Mouse (Mus musculus) brain, embryonic 14.5 days (tissue): ENCODE results near the gene Pck2. TPM values are rescaled to one million over a fixed set of nuclear protein-coding genes. Genes with fewer than 3 reads are reported as not detected.

Source experiments
- DNase-seq: peaks from one replicate; pipeline ENCODE4 v3.0.0-alpha.2; 2011; ENCODE audit warnings: low read depth
- CTCF ChIP-seq: fragments of 200-500 bp; IDR thresholded peaks from 2 replicates; pipeline ENCODE4 v1.5.1; 2012; ENCODE audit warnings: inconsistent platforms, mild to moderate bottlenecking, moderate library complexity, borderline replicate concordance; ENCODE audit not compliant: insufficient read depth, insufficient read length; ENCODE audit errors: extremely low read depth
- POLR2A ChIP-seq: fragments of 200-500 bp; IDR thresholded peaks from 2 replicates; pipeline ENCODE4 v1.6.1; 2012; ENCODE audit warnings: mild to moderate bottlenecking, inconsistent platforms, borderline replicate concordance; ENCODE audit not compliant: poor library complexity, insufficient read depth, insufficient read length, severe bottlenecking; ENCODE audit errors: extremely low read depth
- polyA plus RNA-seq: library from polyadenylated mRNA; depleted of rRNA; stranded (reverse); fragments of >200 nt; gene quantifications from 2 replicates; pipeline ENCODE4 v1.2.3, GENCODE M21; 2012

Pck2 gene
- polyA plus RNA-seq, 1 experiment: 21.5 TPM

GRCm38 (mm10) chr14:55563249-55563648 lies 23.2 kb downstream of the Pck2 start:
- DNase-seq: no peak
- TF ChIP-seq POLR2A (no peak), CTCF (no peak)

- TF ChIP-seq POLR2A (no peak), CTCF (no peak; the same call in 1 of the 2 replicates)
- no peak for DNase-seq
Observed at GRCm38 (mm10) chr14:55565748-55566147, 25.7 kb downstream of the Pck2 start.

GRCm38 (mm10) chr14:55567496-55567895 lies 27.4 kb downstream of the Pck2 start:
- DNase-seq: no peak
- TF ChIP-seq POLR2A: no peak
- TF ChIP-seq CTCF: no peak

- DNase-seq: no peak
- no peak for TF ChIP-seq CTCF
- TF ChIP-seq POLR2A: no peak
Observed at GRCm38 (mm10) chr14:55570588-55570987, 30.5 kb downstream of the Pck2 start.

- TF ChIP-seq CTCF (no peak), POLR2A (no peak)
- no peak for DNase-seq
Observed at GRCm38 (mm10) chr14:55571760-55572159, 31.7 kb downstream of the Pck2 start.

- DNase-seq: no peak
- TF ChIP-seq CTCF (no peak), POLR2A (no peak)
Observed at GRCm38 (mm10) chr14:55575302-55575701, 35.2 kb downstream of the Pck2 start, which contains the start of gene Fitm1. Fitm1 (plus strand) TSS chr14:55575617.

- TF ChIP-seq CTCF: no peak
- TF ChIP-seq POLR2A: no peak
- DNase-seq: no peak
Observed at GRCm38 (mm10) chr14:55575711-55576110, 35.6 kb downstream of the Pck2 start.

- no peak for DNase-seq
Observed at GRCm38 (mm10) chr14:55576376-55576775, 36.3 kb downstream of the Pck2 start.

GRCm38 (mm10) chr14:55577871-55578667 lies 38.0 kb downstream of the Pck2 start, which contains the start of gene Psme1:
Psme1 (plus strand) TSS chr14:55578123.
- TF ChIP-seq POLR2A: peak; percentile 45; the same call in 1 of the 2 replicates
- no peak for TF ChIP-seq CTCF
- peak; percentile 93 for DNase-seq

More at GRCm38 (mm10) chr14:55576376-55576775, 36.3 kb downstream of the Pck2 start:
- TF ChIP-seq CTCF (no peak), POLR2A (no peak)

GRCm38 (mm10) chr14:55578668-55579269 lies 38.7 kb downstream of the Pck2 start:
- DNase-seq: peak; percentile 62
- TF ChIP-seq POLR2A (no peak), CTCF (no peak)
